Mouse (Mus musculus) erythroid progenitor cell, adult 5-6 weeks (primary cell): ENCODE measurements around the gene Rap1b. TPM values are rescaled to one million over a fixed set of nuclear protein-coding genes. Genes with fewer than 3 reads are reported as not detected.

Source experiments
- total RNA-seq, 2 experiments: library from RNA; stranded (forward) in 1 of 2; stranded (reverse) in 1 of 2; fragments of 150-400 nt in 1 of 2; fragments of 186-747, 209-891 nt in 1 of 2; gene quantifications; 2 replicates each; pipeline versions ENCODE4 v1.2.3 to v1.2.4; 2015 to 2017; ENCODE audit warnings: low replicate concordance in 2 of 2

The Rap1b gene
- total RNA-seq, 2 experiments from 2014 or later, result 27.2 to 114 TPM

Other genes with a start within 250 kb of the Rap1b start
- gene Cpm, start 216.5 kb downstream of the Rap1b start, total RNA-seq (2015; ENCODE audit: low replicate concordance), result 3.2 and 5.4 TPM in 2 replicates
- 1.9 and 9.6 TPM in 2 replicates for gene Cpm, start 216.5 kb downstream of the Rap1b start, total RNA-seq (2017; ENCODE audit: low replicate concordance)
- gene Mdm2, start 135.3 kb downstream of the Rap1b start, total RNA-seq (2015; ENCODE audit: low replicate concordance), result 82.2 and 84.7 TPM in 2 replicates
- gene Mdm2, start 135.3 kb downstream of the Rap1b start, total RNA-seq (2017; ENCODE audit: low replicate concordance), result 64.4 and 82.0 TPM in 2 replicates
- 1.8 TPM in 1 of 2 replicates, not detected in the other for gene Slc35e3, start 99.7 kb downstream of the Rap1b start, total RNA-seq (2015; ENCODE audit: low replicate concordance)
- gene Slc35e3, start 99.7 kb downstream of the Rap1b start, total RNA-seq (2017; ENCODE audit: low replicate concordance), result 2.3 TPM in 1 of 2 replicates, not detected in the other
- 73.5 and 76.7 TPM in 2 replicates for gene Nup107, start 53.3 kb downstream of the Rap1b start, total RNA-seq (2015; ENCODE audit: low replicate concordance)
- 45.6 and 89.7 TPM in 2 replicates for gene Nup107, start 53.3 kb downstream of the Rap1b start, total RNA-seq (2017; ENCODE audit: low replicate concordance)